Mouse (Mus musculus): Measurements from ENCODE around the gene Art4. TPM values are rescaled to one million over a fixed set of nuclear protein-coding genes. Genes with fewer than 3 reads are reported as not detected.

Gene Art4
- total and polyA plus RNA-seq, 3 experiments = 12.8 to 19.6 (median 16.3) TPM

GRCm38 (mm10) chr6:136803093-136803738, 54.3 kb downstream of the Art4 start:
- intact Hi-C loops (cut with DNase I) = no loop called here
- Histone ChIP-seq H3K4me3 (peak overlapping the region; percentile 71), H3K4me1 (ENCODE audit: control insufficient read depth, insufficient read depth, low read length) (peaks cover 4% of the 10 kb centered on the region), H3K79me2 (replicated peaks; ENCODE audit: control insufficient read depth, insufficient read depth, low read length) (no peaks in the 10 kb centered on the region), H3K36me3 (ENCODE audit: control insufficient read depth, insufficient read depth, low read length) (no peaks in the 10 kb centered on the region), H3K9ac (ENCODE audit: low read depth, low read length) (peak overlapping the region; percentile 24; the same call in 1 of the 2 replicates), H3K27me3 (ENCODE audit: control insufficient read depth, insufficient read depth, low read length) (no peaks in the 10 kb centered on the region), H3K27ac (peak overlapping the region; percentile 99)
- no peak for TF ChIP-seq POLR2A (IDR thresholded peaks at IDR 0.05; ENCODE audit: insufficient read depth, low read depth, low read length)
- TF ChIP-seq EP300 (IDR thresholded peaks at IDR 0.05; ENCODE audit: insufficient read depth, low read depth, low read length) = no peak
- no peak for TF ChIP-seq CTCF (IDR thresholded peaks at IDR 0.05)
- DNase-seq = no peak
- WGBS = 9% methylated on average over 12 of the region's 12 CpGs

- H3K27ac ChIP-seq = no peak overlapping the region
- TF ChIP-seq POLR2A (IDR thresholded peaks at IDR 0.05; ENCODE audit: insufficient read depth, low read depth, low read length) (no peak), CTCF (IDR thresholded peaks at IDR 0.05) (no peak), EP300 (IDR thresholded peaks at IDR 0.05; ENCODE audit: insufficient read depth, low read depth, low read length) (no peak)
- no peak overlapping the region for H3K9ac ChIP-seq (ENCODE audit: low read depth, low read length)
- H3K4me3 ChIP-seq = no peak overlapping the region
- DNase-seq = no peak
- peaks cover 4% of the 10 kb centered on the region for H3K4me1 ChIP-seq (ENCODE audit: control insufficient read depth, insufficient read depth, low read length)
- no peaks in the 10 kb centered on the region for H3K36me3 ChIP-seq (ENCODE audit: control insufficient read depth, insufficient read depth, low read length)
- no peaks in the 10 kb centered on the region for H3K27me3 ChIP-seq (ENCODE audit: control insufficient read depth, insufficient read depth, low read length)
- 81% methylated on average over 6 of the region's 6 CpGs for WGBS
- no peaks in the 10 kb centered on the region for H3K79me2 ChIP-seq (replicated peaks; ENCODE audit: control insufficient read depth, insufficient read depth, low read length)
- intact Hi-C loops (cut with DNase I) = no loop called here
These were observed 56.3 kb downstream of the Art4 start for GRCm38 (mm10) chr6:136801274-136801673.

- WGBS = 89% methylated on average over 8 of the region's 8 CpGs
These were observed 56.8 kb downstream of the Art4 start for GRCm38 (mm10) chr6:136800710-136801109.

More at GRCm38 (mm10) chr6:136800710-136801109, 56.8 kb downstream of the Art4 start:
- no peak overlapping the region for H3K27ac ChIP-seq
- intact Hi-C loops (cut with DNase I) = no loop called here
- no peak overlapping the region for H3K4me3 ChIP-seq
- no peak overlapping the region for H3K9ac ChIP-seq (ENCODE audit: low read depth, low read length)
- peaks cover 4% of the 10 kb centered on the region for H3K4me1 ChIP-seq (ENCODE audit: control insufficient read depth, insufficient read depth, low read length)
- H3K27me3 ChIP-seq (ENCODE audit: control insufficient read depth, insufficient read depth, low read length) = no peaks in the 10 kb centered on the region
- DNase-seq = no peak
- no peaks in the 10 kb centered on the region for H3K36me3 ChIP-seq (ENCODE audit: control insufficient read depth, insufficient read depth, low read length)
- TF ChIP-seq EP300 (IDR thresholded peaks at IDR 0.05; ENCODE audit: insufficient read depth, low read depth, low read length) (no peak), CTCF (IDR thresholded peaks at IDR 0.05) (no peak)
- no peaks in the 10 kb centered on the region for H3K79me2 ChIP-seq (replicated peaks; ENCODE audit: control insufficient read depth, insufficient read depth, low read length)

Small RNA genes within 50 kb of the gene (microRNA-seq; reads per million reads assigned to microRNA genes)
- gene Gm44364 = 0 reads per million in 2 experiments

Other genes with a start within 250 kb of the Art4 start
- 10 to 100 TPM; 48.8 to 53.5 TPM for gene Plbd1, start 195.8 kb downstream of the Art4 start, total RNA-seq (2021)
- 28.4 and 50.7 TPM in 2 replicates for gene Plbd1, start 195.8 kb downstream of the Art4 start, polyA plus RNA-seq (2012; rRNA removed)
- gene Gucy2c, start 76.0 kb downstream of the Art4 start, total RNA-seq (2021) = not detected
- gene Gucy2c, start 76.0 kb downstream of the Art4 start, polyA plus RNA-seq (2012; rRNA removed) = not detected in 2 replicates
- 1 to 10 TPM; 5.9 to 6.5 TPM for gene Hist4h4, start 53.3 kb downstream of the Art4 start, total RNA-seq (2021)
- 0.16 and 0.56 TPM in 2 replicates for gene Hist4h4, start 53.3 kb downstream of the Art4 start, polyA plus RNA-seq (2012; rRNA removed)
- gene H2afj, start 49.5 kb downstream of the Art4 start, total RNA-seq (2021) = 10 to 100 TPM; 29.4 to 30.1 TPM
- 24.6 and 49.4 TPM in 2 replicates for gene H2afj, start 49.5 kb downstream of the Art4 start, polyA plus RNA-seq (2012; rRNA removed)
- 1 to 10 TPM in 1 of 2 experiments, under 1 TPM in 1; 0.44 to 1.8 TPM for gene BC049715, start 30.1 kb downstream of the Art4 start, total RNA-seq (2021)
- gene BC049715, start 30.1 kb downstream of the Art4 start, polyA plus RNA-seq (2012; rRNA removed) = 0.59 and 0.61 TPM in 2 replicates
- gene Wbp11, start 29.5 kb downstream of the Art4 start, total RNA-seq (2021) = 10 to 100 TPM; 67.6 to 68.1 TPM
- 28.7 and 28.9 TPM in 2 replicates for gene Wbp11, start 29.5 kb downstream of the Art4 start, polyA plus RNA-seq (2012; rRNA removed)
- gene Smco3, start 22.3 kb downstream of the Art4 start, total RNA-seq (2021) = not detected
- 0.04 TPM in 1 of 2 replicates, not detected in the other for gene Smco3, start 22.3 kb downstream of the Art4 start, polyA plus RNA-seq (2012; rRNA removed)
- 100 to 1,000 TPM; 409 to 433 TPM for gene Mgp, start 18.1 kb upstream of the Art4 start, total RNA-seq (2021)
- 1,071 and 1,296 TPM in 2 replicates for gene Mgp, start 18.1 kb upstream of the Art4 start, polyA plus RNA-seq (2012; rRNA removed)
- gene Erp27, start 64.4 kb upstream of the Art4 start, total RNA-seq (2021) = not detected
- 0.29 and 0.51 TPM in 2 replicates for gene Erp27, start 64.4 kb upstream of the Art4 start, polyA plus RNA-seq (2012; rRNA removed)
- under 1 TPM in 1 of 2 experiments, not detected in 1; 0.30 TPM for gene Pde6h, start 66.1 kb upstream of the Art4 start, total RNA-seq (2021)
- 0.04 and 0.26 TPM in 2 replicates for gene Pde6h, start 66.1 kb upstream of the Art4 start, polyA plus RNA-seq (2012; rRNA removed)
- gene Arhgdib, start 84.2 kb upstream of the Art4 start, total RNA-seq (2021) = 10 to 100 TPM; 24.0 to 30.4 TPM
- 41.7 and 57.6 TPM in 2 replicates for gene Arhgdib, start 84.2 kb upstream of the Art4 start, polyA plus RNA-seq (2012; rRNA removed)

All from heart, adult 2 months (tissue).